Mouse (Mus musculus): ENCODE results near the gene Ripor1. TPM values are rescaled to one million over a fixed set of nuclear protein-coding genes. Genes with fewer than 3 reads are reported as not detected.

The Ripor1 gene
- polyA plus RNA-seq, 1 experiment from 2014 or later, result 25.9 TPM

DNA sequence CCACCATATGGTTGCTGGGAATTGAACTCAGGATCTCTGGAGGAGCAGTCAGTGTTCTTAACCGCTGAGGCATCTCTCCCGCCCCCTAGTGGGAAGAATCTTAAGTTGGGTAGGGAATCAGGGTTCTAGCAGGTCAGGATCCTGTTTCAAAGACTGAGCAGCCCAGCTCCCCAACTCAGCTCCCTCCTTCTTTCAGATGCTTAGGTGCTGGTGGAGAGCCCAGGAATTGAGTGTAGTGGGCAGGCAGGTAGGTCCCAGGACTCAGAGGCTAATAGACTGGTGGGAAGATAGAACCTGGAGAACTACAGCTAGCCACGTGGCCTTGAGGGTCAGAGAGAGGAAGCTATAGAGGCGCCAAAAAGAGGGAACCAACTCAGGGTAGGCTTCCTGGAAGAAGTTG lies 2.6 kb downstream of the Ripor1 start:
- Histone ChIP-seq H3K4me2 (replicated peaks) (peak overlapping the region; percentile 90; the same call in 1 of the 2 replicates), H3K36me3 (no peaks in the 10 kb centered on the region), H3K4me3 (replicated peaks) (no peak overlapping the region), H3K27me3 (peaks cover 10% of the 10 kb centered on the region), H3K4me1 (replicated peaks) (peaks cover 32% of the 10 kb centered on the region), H3K9ac (replicated peaks) (no peak overlapping the region), H3K27ac (no peak overlapping the region), H3K9me3 (no peaks in the 10 kb centered on the region)
- ATAC-seq, result no peak
- WGBS, result 24% methylated on average over 4 of the region's 4 CpGs

DNA sequence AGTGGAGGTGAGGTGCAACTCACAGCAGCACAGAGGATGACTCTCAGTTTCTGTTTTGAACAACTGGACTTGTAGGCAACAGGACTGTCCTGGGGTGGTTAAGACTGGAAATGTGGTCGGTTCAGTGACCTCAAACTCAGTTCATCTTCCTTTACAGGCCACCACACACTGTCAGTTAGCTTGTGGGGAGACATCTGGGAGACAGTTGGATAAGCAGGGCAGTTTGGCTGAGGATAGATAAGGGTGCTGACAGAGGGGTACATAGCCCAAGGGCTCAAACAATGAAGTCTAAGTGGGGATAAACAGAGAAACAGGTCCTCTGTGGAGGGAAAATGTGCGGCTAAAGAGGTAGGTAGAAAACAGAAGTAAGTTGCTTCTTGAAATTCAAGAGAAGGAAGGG lies 4.3 kb downstream of the Ripor1 start:
- Histone ChIP-seq H3K36me3 (no peaks in the 10 kb centered on the region), H3K4me3 (replicated peaks) (no peak overlapping the region), H3K27ac (no peak overlapping the region), H3K27me3 (peaks cover 24% of the 10 kb centered on the region), H3K4me1 (replicated peaks) (peaks cover 45% of the 10 kb centered on the region), H3K9me3 (no peaks in the 10 kb centered on the region), H3K9ac (replicated peaks) (no peak overlapping the region), H3K4me2 (replicated peaks) (no peak overlapping the region)
- ATAC-seq, result no peak
- 77% methylated on average over 2 of the region's 2 CpGs for WGBS

DNA sequence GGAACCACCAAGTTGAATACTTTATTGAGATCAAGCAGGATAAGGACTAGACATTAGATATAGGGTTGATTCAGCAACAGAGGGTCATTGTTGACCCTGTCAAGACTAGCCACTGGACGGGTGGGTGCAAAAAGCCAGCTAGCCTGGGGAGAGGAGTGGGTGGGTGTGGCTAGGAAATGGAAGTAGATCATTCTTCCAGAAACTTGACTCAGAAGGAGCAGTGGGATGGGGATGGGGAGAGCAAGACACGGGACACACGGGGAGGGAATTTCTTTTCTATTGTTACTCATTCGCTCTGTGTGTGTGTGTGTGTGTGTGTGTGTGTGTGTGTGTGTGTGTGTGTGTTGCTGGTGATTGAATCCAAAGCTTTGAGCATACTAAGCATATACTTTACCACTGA lies 4.7 kb downstream of the Ripor1 start:
- Histone ChIP-seq H3K9me3 (no peaks in the 10 kb centered on the region), H3K36me3 (peaks cover under 1% of the 10 kb centered on the region), H3K4me1 (replicated peaks) (peaks cover 44% of the 10 kb centered on the region), H3K27me3 (peaks cover 28% of the 10 kb centered on the region), H3K4me3 (replicated peaks) (no peak overlapping the region), H3K27ac (no peak overlapping the region), H3K9ac (replicated peaks) (no peak overlapping the region), H3K4me2 (replicated peaks) (no peak overlapping the region)
- ATAC-seq, result no peak
- 80% methylated on average over 4 of the region's 4 CpGs for WGBS

DNA sequence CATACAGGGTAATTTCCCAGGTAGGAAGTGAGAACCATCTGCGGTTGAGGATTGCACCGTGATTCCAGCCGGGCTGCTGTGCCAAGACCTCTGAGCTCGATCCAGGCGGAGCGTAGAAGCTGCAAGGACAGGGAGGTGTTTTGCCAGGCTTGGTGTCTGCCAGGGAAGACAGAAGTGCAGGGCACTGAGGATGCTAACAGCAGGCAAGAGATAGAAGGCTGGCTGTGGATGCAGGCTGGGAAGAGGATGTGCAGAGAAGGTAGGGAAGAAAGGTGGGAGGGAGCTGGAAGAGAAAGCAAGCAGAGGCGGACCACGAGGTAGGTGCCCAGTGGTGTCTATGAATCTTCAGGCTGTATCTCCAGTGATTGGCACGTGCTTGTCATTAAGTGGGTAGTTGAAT lies 6.8 kb downstream of the Ripor1 start:
- no peak for ATAC-seq
- 90% methylated on average over 9 of the region's 9 CpGs for WGBS
- H3K27ac ChIP-seq, result no peak overlapping the region

DNA sequence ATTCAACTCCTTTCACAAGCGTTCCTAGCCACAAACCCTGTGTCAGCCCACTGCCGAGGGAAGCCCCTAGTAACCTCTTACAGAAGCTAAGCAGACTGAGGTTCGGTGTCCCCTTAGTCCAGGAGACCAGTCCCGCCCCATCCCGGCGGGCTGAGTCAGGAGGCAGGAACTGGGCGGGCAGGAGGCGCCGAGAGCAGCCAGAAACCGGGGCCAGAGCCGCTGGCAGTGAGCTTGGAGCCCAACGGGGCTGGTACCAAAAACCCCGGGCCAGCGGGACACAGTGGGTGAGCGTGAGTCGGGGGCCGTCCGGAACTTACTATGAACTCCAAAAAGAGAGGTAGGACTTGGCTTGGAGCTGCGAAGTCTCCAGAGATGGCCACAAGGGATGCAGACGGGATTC lies 8.0 kb downstream of the Ripor1 start:
- peaks cover 34% of the 10 kb centered on the region for H3K27me3 ChIP-seq
- no peak for ATAC-seq
- H3K27ac ChIP-seq, result no peak overlapping the region
- 0 out of 2 replicates have a peak overlapping the region, but pooled peaks have one; percentile 28 for H3K9ac ChIP-seq (replicated peaks)
- H3K4me2 ChIP-seq (replicated peaks), result peak overlapping the region; percentile 93
- H3K36me3 ChIP-seq, result peaks cover 33% of the 10 kb centered on the region
- H3K9me3 ChIP-seq, result no peaks in the 10 kb centered on the region
- WGBS, result 3% methylated on average over 20 of the region's 20 CpGs
- peak overlapping the region; percentile 48 for H3K4me3 ChIP-seq (replicated peaks)
- peaks cover 22% of the 10 kb centered on the region for H3K4me1 ChIP-seq (replicated peaks)

More for the DNA sequence above, 6.8 kb downstream of the Ripor1 start:
- Histone ChIP-seq H3K9me3 (no peaks in the 10 kb centered on the region), H3K4me3 (replicated peaks) (no peak overlapping the region), H3K9ac (replicated peaks) (no peak overlapping the region), H3K4me1 (replicated peaks) (peaks cover 32% of the 10 kb centered on the region), H3K27me3 (peaks cover 34% of the 10 kb centered on the region), H3K36me3 (peaks cover 21% of the 10 kb centered on the region), H3K4me2 (replicated peaks) (no peak overlapping the region)

DNA sequence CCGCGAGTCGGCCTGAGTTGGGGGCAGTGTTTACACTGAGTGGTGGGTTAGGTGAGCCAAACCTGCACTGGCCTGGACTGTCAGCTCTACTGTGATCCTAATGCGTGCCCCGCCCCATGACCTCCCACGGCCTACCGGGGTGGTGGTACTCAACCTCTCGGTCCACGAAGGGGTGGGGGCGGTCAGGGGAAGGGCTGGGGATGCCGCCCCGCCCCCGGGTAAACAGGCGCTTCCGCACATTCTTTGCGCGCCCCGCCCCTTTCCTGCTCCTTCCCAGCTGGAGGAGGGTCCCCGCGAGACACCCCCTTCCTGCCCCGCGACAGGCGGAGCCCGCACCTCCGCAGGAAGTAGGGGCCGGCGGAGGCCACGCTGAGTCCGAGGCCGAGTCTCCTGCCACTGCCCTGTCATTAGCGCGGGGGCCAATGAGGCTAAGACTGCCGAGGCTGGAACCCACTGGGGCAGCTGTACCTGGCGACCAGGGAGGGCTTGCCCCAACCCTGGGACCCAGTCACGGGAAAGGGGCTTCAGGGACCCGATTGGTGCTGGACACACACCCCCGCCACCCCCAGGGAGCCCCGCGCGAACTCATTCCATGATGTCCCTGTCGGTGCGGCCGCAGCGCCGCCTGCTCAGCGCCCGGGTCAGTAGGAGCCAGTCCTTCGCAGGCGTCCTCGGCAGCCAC lies 8.9 kb downstream of the Ripor1 start:
- no peak overlapping the region; the same call in 1 of the 2 replicates for H3K27ac ChIP-seq
- H3K9ac ChIP-seq (replicated peaks), result peak overlapping the region; percentile 71
- no peaks in the 10 kb centered on the region for H3K9me3 ChIP-seq
- under 1% methylated on average over 49 of the region's 50 CpGs for WGBS
- peak overlapping the region; percentile 93 for H3K4me2 ChIP-seq (replicated peaks)
- peak overlapping the region; percentile 48 for H3K4me3 ChIP-seq (replicated peaks)
- H3K36me3 ChIP-seq, result peaks cover 43% of the 10 kb centered on the region
- peaks cover 19% of the 10 kb centered on the region for H3K4me1 ChIP-seq (replicated peaks)
- H3K27me3 ChIP-seq, result peaks cover 34% of the 10 kb centered on the region
- ATAC-seq, result peak; percentile 71

DNA sequence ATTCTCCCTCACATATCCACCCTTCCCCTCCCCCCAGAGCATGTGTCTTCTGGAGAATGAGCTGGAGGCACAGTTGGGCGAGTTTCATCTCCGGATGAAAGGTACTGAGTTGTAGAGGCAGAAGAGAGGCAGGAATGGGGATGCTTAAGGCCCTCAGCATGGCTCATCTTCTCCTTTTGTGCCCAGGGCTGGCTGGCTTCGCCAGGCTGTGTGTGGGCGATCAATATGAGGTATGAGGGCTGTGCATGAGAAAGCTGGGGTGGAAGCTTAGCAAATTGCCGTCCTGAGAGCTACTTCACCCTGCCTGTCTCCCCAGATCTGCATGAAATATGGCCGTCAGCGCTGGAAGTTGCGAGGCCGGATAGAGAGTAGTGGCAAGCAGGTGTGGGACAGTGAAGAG lies 10.9 kb downstream of the Ripor1 start:
- H3K9me3 ChIP-seq, result no peaks in the 10 kb centered on the region
- no peak overlapping the region for H3K4me3 ChIP-seq (replicated peaks)
- no peak for ATAC-seq
- peaks cover 17% of the 10 kb centered on the region for H3K4me1 ChIP-seq (replicated peaks)
- H3K27ac ChIP-seq, result no peak overlapping the region
- H3K36me3 ChIP-seq, result peaks cover 62% of the 10 kb centered on the region
- no peak overlapping the region for H3K9ac ChIP-seq (replicated peaks)
- H3K27me3 ChIP-seq, result peaks cover 34% of the 10 kb centered on the region
- 94% methylated on average over 9 of the region's 9 CpGs for WGBS
- H3K4me2 ChIP-seq (replicated peaks), result no peak overlapping the region

DNA sequence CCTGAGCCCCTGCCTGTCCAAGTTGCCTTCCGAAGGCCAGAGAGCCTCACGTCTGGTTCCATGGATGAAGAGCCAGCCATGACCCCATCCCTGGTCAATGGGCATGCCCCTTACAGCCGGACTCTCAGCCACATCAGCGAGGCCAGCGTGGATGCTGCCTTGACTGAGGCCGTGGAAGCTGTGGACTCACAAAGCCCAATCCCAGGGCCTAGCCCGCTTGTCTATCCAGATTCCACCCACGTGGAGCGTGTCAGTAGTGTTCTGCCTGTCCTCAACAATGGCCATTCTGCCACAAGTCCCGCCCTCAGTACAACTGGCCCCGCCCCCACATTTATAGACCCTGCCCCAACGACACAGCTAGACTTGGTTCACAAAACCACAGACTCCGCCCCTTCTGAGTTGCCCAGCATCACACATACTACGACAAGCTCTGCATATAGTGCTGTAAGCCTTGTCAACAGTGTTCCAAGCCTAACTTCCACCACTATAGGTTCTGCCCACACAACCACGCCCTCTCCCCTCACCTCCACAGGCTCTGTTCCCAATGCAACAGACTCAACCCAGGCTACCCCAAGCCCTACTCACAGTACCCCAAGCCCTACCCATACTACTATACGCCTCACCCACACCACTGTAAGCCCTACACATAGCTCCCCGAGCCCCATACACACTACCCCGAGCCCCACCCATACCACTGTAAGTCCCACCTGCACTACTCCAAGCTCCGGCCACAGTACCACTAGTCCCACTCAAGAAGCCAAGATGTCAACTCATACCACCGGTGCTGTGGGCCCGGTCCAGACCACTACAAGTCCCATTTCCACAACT lies 12.6 kb downstream of the Ripor1 start:
- Histone ChIP-seq H3K27me3 (peaks cover 23% of the 10 kb centered on the region), H3K9ac (replicated peaks) (no peak overlapping the region), H3K4me1 (replicated peaks) (peaks cover 32% of the 10 kb centered on the region), H3K36me3 (peaks cover 74% of the 10 kb centered on the region), H3K27ac (no peak overlapping the region), H3K9me3 (no peaks in the 10 kb centered on the region), H3K4me2 (replicated peaks) (no peak overlapping the region), H3K4me3 (replicated peaks) (no peak overlapping the region)
- no peak for ATAC-seq
- WGBS, result 93% methylated on average over 21 of the region's 21 CpGs

DNA sequence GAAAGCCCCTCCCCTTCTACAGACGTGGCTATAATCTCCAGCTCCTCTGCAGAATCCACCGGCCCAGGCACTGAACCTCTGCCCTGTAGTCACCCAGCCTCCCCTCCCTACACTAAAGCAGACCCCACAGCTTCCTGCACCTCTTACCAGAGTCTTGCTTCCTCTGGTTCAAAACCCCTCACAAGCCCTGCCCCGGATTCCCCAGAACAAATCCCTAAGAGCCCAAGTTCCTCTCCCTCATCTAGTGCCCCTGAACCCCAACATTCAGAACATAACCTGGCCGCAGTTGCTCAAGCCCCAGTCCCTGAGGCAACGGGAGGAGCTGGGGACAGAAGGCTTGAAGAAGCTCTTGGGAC lies 13.2 kb downstream of the Ripor1 start:
- Histone ChIP-seq H3K4me2 (replicated peaks) (no peak overlapping the region), H3K27me3 (peaks cover 18% of the 10 kb centered on the region), H3K4me3 (replicated peaks) (no peak overlapping the region), H3K36me3 (peaks cover 77% of the 10 kb centered on the region), H3K4me1 (replicated peaks) (peaks cover 33% of the 10 kb centered on the region), H3K27ac (no peak overlapping the region), H3K9me3 (no peaks in the 10 kb centered on the region), H3K9ac (replicated peaks) (no peak overlapping the region)
- WGBS, result 90% methylated on average over 5 of the region's 5 CpGs
- no peak for ATAC-seq

DNA sequence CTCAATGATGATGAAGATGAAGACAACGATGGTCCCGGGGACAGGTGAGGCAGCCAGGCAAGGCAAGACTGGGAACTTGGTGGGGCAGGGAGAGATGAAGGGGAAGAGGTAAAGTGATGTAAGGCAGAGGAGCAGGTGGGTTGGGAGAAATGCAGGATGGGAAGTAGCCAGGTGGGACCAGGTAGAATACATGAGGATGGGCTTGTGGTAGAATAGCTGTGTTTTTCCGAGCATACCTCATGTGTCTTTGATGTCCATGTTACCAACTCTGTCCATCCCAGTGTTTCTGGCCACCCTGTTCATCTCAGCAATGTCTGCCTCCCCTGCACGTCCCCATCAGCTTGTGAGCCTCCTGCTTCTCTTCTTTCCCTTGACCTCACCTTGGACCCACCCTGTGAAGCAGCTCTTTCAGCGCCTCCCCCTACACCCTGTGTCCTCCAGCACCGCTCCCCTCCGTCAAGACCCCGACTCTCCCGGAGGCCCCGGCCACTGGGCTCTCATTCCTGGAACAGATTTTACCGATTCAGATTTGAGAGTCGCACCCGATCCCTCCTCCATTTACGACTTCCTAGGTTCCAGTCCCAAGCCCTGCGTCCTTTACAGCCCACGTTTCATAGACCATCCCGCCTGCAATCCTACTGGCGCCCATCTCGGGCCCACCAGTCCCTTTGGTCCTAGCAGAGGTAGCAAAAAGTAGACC lies 14.0 kb downstream of the Ripor1 start:
- Histone ChIP-seq H3K27me3 (peaks cover 13% of the 10 kb centered on the region), H3K4me3 (replicated peaks) (no peak overlapping the region), H3K4me1 (replicated peaks) (peaks cover 33% of the 10 kb centered on the region), H3K36me3 (peaks cover 85% of the 10 kb centered on the region), H3K27ac (no peak overlapping the region), H3K4me2 (replicated peaks) (no peak overlapping the region), H3K9ac (replicated peaks) (no peak overlapping the region), H3K9me3 (no peaks in the 10 kb centered on the region)
- no peak for ATAC-seq
- WGBS, result 95% methylated on average over 19 of the region's 19 CpGs

DNA sequence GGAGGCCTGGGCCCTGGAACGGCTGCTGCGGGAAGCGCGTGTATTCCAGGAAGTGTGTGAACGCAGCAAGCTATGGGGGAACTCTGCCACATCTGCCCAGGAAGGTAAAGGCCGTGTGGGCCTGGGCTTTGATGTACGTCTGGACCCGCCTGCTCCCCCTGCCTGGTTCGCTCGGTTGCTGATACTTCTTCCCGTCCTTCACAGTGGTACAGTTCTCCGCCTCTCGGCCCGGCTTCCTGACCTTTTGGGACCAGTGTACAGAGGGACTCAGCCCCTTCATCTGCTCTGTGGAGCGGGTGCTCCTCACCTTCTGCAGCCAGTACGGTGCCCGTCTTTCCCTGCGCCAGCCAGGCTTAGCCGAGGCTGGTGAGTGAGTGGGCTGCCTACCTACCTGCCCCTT lies 15.2 kb downstream of the Ripor1 start:
- 91% methylated on average over 19 of the region's 19 CpGs for WGBS
- Histone ChIP-seq H3K36me3 (peaks cover 80% of the 10 kb centered on the region), H3K27ac (no peak overlapping the region), H3K4me3 (replicated peaks) (no peak overlapping the region), H3K9me3 (no peaks in the 10 kb centered on the region), H3K4me1 (replicated peaks) (peaks cover 34% of the 10 kb centered on the region), H3K4me2 (replicated peaks) (no peak overlapping the region), H3K27me3 (peaks cover 1% of the 10 kb centered on the region), H3K9ac (replicated peaks) (no peak overlapping the region)
- no peak for ATAC-seq
